Mouse (Mus musculus) embryonic fibroblast, embryonic 13.5 days (primary cell): Measurements from ENCODE around the gene Als2cr12. TPM values are rescaled to one million over a fixed set of nuclear protein-coding genes. Genes with fewer than 3 reads are reported as not detected.
A peak's percentile ranks its signal among the peaks of the same experiment; 100 is the strongest.
"Not testable (repeated sequence)": the region's sequence is repeated elsewhere in the genome, so short reads cannot be mapped to it uniquely, and the experiment has no call there.

ENCODE experiments used
- H3K27ac ChIP-seq: 2 replicates; pipeline ENCODE4 v1.5.1; 2012; ENCODE audit warnings: low read length, control low read depth, inconsistent platforms; ENCODE audit not compliant: insufficient read depth
- H3K4me1 ChIP-seq: 2 replicates; pipeline ENCODE4 v1.6.1; 2011; ENCODE audit warnings: low read length; ENCODE audit not compliant: control insufficient read depth, insufficient read depth
- H3K4me3 ChIP-seq: 2 replicates; pipeline ENCODE4 v1.5.1; 2011; ENCODE audit warnings: mild to moderate bottlenecking, control low read depth, low read length; ENCODE audit not compliant: insufficient read depth
- CTCF ChIP-seq: IDR thresholded peaks from 2 replicates; pipeline ENCODE4 v1.5.1; 2011; ENCODE audit warnings: mild to moderate bottlenecking, control low read depth, low read length, moderate library complexity, borderline replicate concordance; ENCODE audit not compliant: insufficient read depth
- POLR2A ChIP-seq: IDR thresholded peaks from 2 replicates; pipeline ENCODE4 v1.6.1; 2011; ENCODE audit warnings: low read depth, mild to moderate bottlenecking, control low read depth, low read length, moderate library complexity
- polyA plus RNA-seq: library from polyadenylated mRNA; stranded (reverse); fragments of >200 nt; gene quantifications from 2 replicates; pipeline ENCODE4 v1.2.4, GENCODE M21; 2011; ENCODE audit warnings: low read depth; ENCODE audit not compliant: missing spikeins, insufficient read length

Gene Als2cr12
- polyA plus RNA-seq = 0.55 TPM in 1 of 2 replicates, not detected in the other

DNA sequence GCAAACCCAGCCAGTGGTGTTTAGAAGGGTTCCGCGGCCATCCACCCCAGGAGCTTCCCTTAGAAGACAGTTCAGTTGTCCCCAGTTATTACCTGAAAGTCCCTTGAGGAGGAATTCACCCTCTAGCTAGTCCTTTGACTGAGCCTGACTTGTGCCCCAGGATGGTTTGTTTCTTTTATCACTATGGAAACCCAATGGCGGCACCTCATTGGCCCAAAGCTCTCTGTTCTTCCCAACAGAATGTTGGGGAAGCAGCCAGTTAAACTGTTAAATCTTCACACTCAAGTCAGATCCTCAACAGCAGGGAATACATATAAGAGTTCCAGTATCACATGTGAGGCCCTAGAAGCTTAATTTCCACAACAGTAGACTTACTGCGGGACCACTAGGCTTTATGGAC, at the start of gene Als2cr12:
Gene Als2cr12 (minus strand): TSS at position 180 of the 400 bp plus-strand sequence.
- H3K4me3 ChIP-seq, H3K4me1 ChIP-seq, H3K27ac ChIP-seq: not testable (repeated sequence)

DNA sequence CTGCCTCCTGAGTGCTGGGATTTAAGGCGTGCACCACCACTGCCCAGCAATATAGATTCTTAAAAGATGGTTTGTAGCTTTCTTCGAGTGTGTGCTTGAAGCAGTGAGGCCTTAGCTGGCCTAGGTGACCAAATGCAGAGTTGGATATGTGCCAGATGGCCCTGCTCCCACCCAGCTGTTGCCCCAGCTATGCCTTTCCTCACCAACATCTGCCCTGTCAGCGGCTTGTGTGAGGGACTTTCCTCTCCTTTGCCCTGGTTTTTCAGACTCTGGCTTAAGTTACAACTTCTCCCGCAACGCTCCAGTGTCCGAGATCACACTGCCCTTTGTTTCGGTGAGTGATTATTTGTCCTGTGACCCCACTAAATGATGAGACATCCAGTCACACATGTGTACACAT, 48.9 kb upstream of the Als2cr12 start:
- H3K27ac ChIP-seq = no peak overlapping the region
- TF ChIP-seq CTCF (no peak), POLR2A (no peak)
- H3K4me1 ChIP-seq = peaks cover 5% of the 10 kb centered on the region

DNA sequence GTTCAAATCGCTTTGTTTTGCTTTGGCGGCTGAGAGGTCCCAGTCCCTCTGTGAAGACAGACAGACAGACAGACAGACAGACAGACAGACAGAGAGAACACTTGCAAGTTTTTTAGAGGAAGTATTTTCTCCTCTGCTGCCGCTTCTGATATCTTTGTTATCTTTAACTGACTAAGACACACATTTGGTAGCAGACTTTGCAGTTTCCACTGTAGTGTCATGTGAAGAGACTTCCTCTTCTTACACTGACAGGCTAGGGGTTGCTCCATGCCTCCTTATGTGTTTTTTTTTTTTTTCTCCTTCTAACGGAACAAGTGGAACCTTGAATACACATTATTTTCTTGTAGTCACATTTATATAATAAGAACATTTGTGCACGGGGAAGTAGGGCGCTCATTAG, 47.5 kb upstream of the Als2cr12 start:
- Histone ChIP-seq H3K4me3 (no peak overlapping the region), H3K27ac (peak overlapping the region; percentile 89), H3K4me1 (peaks cover 5% of the 10 kb centered on the region)
- TF ChIP-seq POLR2A (no peak), CTCF (no peak)

More for the DNA sequence above, 48.9 kb upstream of the Als2cr12 start:
- no peak overlapping the region for H3K4me3 ChIP-seq

DNA sequence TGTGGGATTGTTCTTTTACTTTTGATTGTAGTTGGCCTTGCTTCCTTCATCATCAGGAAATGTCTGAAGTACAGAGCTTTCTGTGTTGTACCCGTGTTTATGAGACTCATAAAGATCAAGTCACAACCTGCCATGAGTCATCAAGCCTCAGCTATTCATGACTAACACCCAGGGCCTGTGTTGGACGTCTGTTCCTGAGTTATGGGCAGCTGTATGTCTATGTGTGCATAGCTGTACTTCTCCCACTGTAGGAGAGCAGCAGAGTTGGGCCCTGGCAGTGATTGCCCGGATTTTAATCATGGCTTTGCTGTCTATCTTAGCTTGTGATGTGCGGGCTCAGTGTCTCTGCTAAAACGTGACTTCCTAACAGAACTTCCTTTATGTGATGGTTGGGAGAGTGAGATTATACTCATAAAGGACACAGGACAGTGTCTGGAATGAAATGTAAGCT, 46.8 kb upstream of the Als2cr12 start:
- no peak overlapping the region for H3K4me3 ChIP-seq
- TF ChIP-seq CTCF (no peak), POLR2A (no peak)
- peaks cover 5% of the 10 kb centered on the region for H3K4me1 ChIP-seq
- H3K27ac ChIP-seq = peak overlapping the region; percentile 93

GRCm38 (mm10) chr1:58739529-58739928, 43.7 kb upstream of the Als2cr12 start:
- TF ChIP-seq CTCF (no peak), POLR2A (no peak)
- Histone ChIP-seq H3K27ac (no peak overlapping the region), H3K4me3 (no peak overlapping the region), H3K4me1 (peaks cover 5% of the 10 kb centered on the region)

- Histone ChIP-seq H3K4me3 (no peak overlapping the region), H3K27ac (no peak overlapping the region), H3K4me1 (no peaks in the 10 kb centered on the region)
- TF ChIP-seq POLR2A = no peak
Measured at GRCm38 (mm10) chr1:58736968-58737367, 41.2 kb upstream of the Als2cr12 start.

GRCm38 (mm10) chr1:58735962-58736361, 40.2 kb upstream of the Als2cr12 start:
- Histone ChIP-seq H3K27ac (no peak overlapping the region), H3K4me1 (no peaks in the 10 kb centered on the region), H3K4me3 (no peak overlapping the region)
- no peak for TF ChIP-seq CTCF
- no peak for TF ChIP-seq POLR2A

GRCm38 (mm10) chr1:58734043-58734920, 38.5 kb upstream of the Als2cr12 start:
- peaks cover 4% of the 10 kb centered on the region; the same call in 1 of the 2 replicates for H3K4me1 ChIP-seq
- H3K27ac ChIP-seq = no peak overlapping the region
- TF ChIP-seq POLR2A (no peak), CTCF (no peak)
- no peak overlapping the region for H3K4me3 ChIP-seq

DNA sequence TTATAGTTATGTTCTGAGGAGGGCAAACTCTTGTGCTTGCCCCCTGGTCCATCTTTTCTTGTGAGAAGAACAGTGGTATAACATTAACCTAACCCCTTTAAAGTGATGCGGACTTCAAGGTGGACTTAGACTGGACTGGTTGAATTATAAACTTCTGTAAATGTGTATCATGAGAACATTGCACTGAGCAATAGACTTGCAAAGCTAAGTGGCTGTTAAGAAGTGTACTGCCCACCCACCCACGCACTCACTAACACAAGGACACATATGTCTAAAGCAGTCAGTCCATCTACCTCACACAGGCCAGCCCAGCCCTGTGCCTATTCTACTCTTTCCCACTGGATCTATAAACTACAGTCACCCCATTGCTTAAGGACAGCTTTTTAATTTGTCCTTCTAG, 37.8 kb upstream of the Als2cr12 start:
- H3K4me3 ChIP-seq = no peak overlapping the region
- TF ChIP-seq POLR2A (no peak), CTCF (no peak)
- H3K27ac ChIP-seq = no peak overlapping the region
- H3K4me1 ChIP-seq = peaks cover 7% of the 10 kb centered on the region

DNA sequence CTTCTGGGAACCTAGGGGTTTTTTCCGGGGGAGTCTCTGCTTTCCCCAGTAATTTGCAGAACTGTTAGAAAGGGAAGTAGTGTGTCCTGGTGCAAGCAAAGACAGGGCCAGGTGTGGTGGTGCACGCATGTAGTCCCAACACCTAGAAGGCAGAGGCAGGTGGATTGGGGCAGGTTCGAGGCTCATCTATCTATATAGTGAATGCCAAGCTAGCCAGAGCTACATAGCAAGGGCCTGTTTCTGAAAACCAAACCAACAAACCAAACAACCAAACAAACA, 32.7 kb upstream of the Als2cr12 start:
- no peak overlapping the region for H3K4me3 ChIP-seq
- no peak overlapping the region; the same call in 1 of the 2 replicates for H3K27ac ChIP-seq
- peaks cover 18% of the 10 kb centered on the region for H3K4me1 ChIP-seq
- TF ChIP-seq CTCF = no peak
- no peak for TF ChIP-seq POLR2A
